Mouse (Mus musculus) stomach, postnatal 0 days (tissue): ENCODE measurements at regions not wholly inside any gene's neighbourhood (a gene's known extent, or its start where the extent isn't known, plus 50 kb on each side); places are given as distances from the start of the nearest gene placed in this dataset.

ENCODE experiments used
- ATAC-seq: fragments of 200-750 bp; cut with Nextera tagmentation; 2 replicates; pipeline ENCODE4 v1.8.0; 2017; ENCODE audit not compliant: low FRiP score, low TSS enrichment
- DNase-seq: peaks from one replicate; pipeline ENCODE4 v3.0.0-alpha.2; 2016; ENCODE audit warnings: low spot score
- H3K27ac ChIP-seq: fragments of 300-500 bp; sonication (generic); replicated peaks from 2 replicates; pipeline ENCODE4 v1.5.1; 2014; ENCODE audit warnings: mild to moderate bottlenecking, control low read depth
- H3K27me3 ChIP-seq: fragments of 300-500 bp; sonication (generic); 2 replicates; pipeline ENCODE4 v1.6.1; 2014; ENCODE audit warnings: low read length; ENCODE audit not compliant: control insufficient read depth, insufficient read depth
- H3K36me3 ChIP-seq: fragments of 300-500 bp; sonication (generic); 2 replicates; pipeline ENCODE4 v1.6.1; 2014; ENCODE audit warnings: low read length, mixed read lengths; ENCODE audit not compliant: control insufficient read depth, insufficient read depth
- H3K4me1 ChIP-seq: fragments of 300-500 bp; sonication (generic); replicated peaks from 2 replicates; pipeline ENCODE4 v1.6.1; 2014; ENCODE audit warnings: antibody characterized with exemption; ENCODE audit not compliant: control insufficient read depth, insufficient read depth
- H3K4me2 ChIP-seq: fragments of 300-500 bp; sonication (generic); replicated peaks from 2 replicates; pipeline ENCODE4 v1.6.1; 2014; ENCODE audit warnings: low read depth, mild to moderate bottlenecking, control low read depth, moderate library complexity
- H3K4me3 ChIP-seq: fragments of 300-500 bp; sonication (generic); 2 replicates; pipeline ENCODE4 v1.5.1; 2014; ENCODE audit warnings: low read depth, low read length, control low read depth
- H3K9ac ChIP-seq: fragments of 300-500 bp; sonication (generic); 2 replicates; pipeline ENCODE4 v1.6.1; 2014; ENCODE audit warnings: mild to moderate bottlenecking, low read length, control low read depth, mixed read lengths
- H3K9me3 ChIP-seq: fragments of 300-500 bp; sonication (generic); 2 replicates; pipeline ENCODE4 v1.6.1; 2016; ENCODE audit warnings: low read length; ENCODE audit not compliant: control insufficient read depth
- CTCF ChIP-seq: IDR thresholded peaks from 2 replicates; pipeline ENCODE4 v1.5.1; 2016; ENCODE audit warnings: antibody characterized with exemption, low read depth, mild to moderate bottlenecking, moderate library complexity
- EP300 ChIP-seq: optimal IDR thresholded peaks from 2 replicates; pipeline ENCODE3; 2016; ENCODE audit warnings: antibody characterized with exemption
- WGBS: fragments of 180-500 bp; shearing (Covaris S2); extraction: QIAGEN DNeasy Blood & Tissue Kit; methylation state at CpG from one replicate; pipeline ENCODE4 v1.1.7; 2014; 5-methylcytosine and 5-hydroxymethylcytosine counted together

GRCm38 (mm10) chr5:75280698-75281097 lies 128.6 kb downstream of the Pdgfra start:
- no peak overlapping the region for H3K4me2 ChIP-seq
- ATAC-seq: no peak
- no peak overlapping the region for H3K27ac ChIP-seq
- no peak overlapping the region for H3K4me3 ChIP-seq
- 60% methylated on average over 3 of the region's 3 CpGs for WGBS
- no peaks in the 10 kb centered on the region for H3K9me3 ChIP-seq
- H3K36me3 ChIP-seq: no peaks in the 10 kb centered on the region
- no peak for DNase-seq
- no peaks in the 10 kb centered on the region for H3K4me1 ChIP-seq
- TF ChIP-seq EP300 (no peak), CTCF (no peak)
- H3K9ac ChIP-seq: no peak overlapping the region
- no peaks in the 10 kb centered on the region for H3K27me3 ChIP-seq

DNA sequence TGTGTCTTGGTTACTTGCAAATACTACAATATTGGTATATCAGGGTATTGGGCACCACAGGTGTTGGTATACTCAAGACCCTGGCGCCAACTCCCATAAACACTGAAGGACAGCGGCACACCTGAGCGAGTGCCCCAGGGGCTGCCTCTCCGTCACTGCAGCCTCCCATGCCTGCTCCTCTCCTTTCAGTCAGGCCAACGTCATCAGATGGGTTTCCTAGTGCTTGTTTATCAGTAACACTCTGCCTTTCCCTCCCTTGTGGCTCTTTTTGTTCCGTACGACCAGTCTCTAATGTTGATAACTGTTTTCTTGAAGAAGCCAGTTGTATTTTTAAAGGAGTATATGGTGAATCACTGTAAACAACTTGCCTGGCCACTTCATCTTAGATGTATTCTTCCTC lies 129.4 kb downstream of the Pdgfra start:
- Histone ChIP-seq H3K27me3 (no peaks in the 10 kb centered on the region), H3K4me3 (no peak overlapping the region), H3K4me1 (no peaks in the 10 kb centered on the region), H3K4me2 (no peak overlapping the region), H3K27ac (no peak overlapping the region), H3K9ac (no peak overlapping the region), H3K36me3 (no peaks in the 10 kb centered on the region), H3K9me3 (no peaks in the 10 kb centered on the region)
- ATAC-seq: no peak
- no peak for TF ChIP-seq EP300
- TF ChIP-seq CTCF: no peak
- no peak for DNase-seq
- 84% methylated on average over 7 of the region's 7 CpGs for WGBS

DNA sequence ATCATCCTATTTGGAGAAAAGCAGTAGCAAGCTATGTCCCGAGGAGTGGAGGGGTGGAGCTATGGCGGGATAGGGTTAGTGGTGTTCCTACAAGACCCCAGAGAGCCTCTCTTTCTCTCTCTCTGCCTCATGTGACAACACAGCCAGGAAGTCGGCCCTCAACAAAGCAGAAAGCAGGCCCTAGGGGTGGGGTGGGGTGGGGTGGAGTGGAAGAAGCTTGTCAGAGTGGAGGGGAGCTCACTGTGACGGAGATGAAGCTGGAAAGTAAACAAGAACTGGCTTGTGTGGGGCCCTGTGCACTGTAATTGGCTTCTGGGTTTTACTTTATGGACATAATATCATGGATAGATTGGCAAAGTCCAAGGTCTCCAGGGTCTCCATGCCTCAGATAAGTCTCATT lies 130.5 kb downstream of the Pdgfra start:
- H3K4me3 ChIP-seq: no peak overlapping the region
- no peak for TF ChIP-seq CTCF
- H3K36me3 ChIP-seq: no peaks in the 10 kb centered on the region
- no peaks in the 10 kb centered on the region for H3K9me3 ChIP-seq
- DNase-seq (no peak), ATAC-seq (no peak)
- no peaks in the 10 kb centered on the region for H3K4me1 ChIP-seq
- H3K27ac ChIP-seq: no peak overlapping the region
- H3K9ac ChIP-seq: no peak overlapping the region
- H3K4me2 ChIP-seq: no peak overlapping the region
- H3K27me3 ChIP-seq: no peaks in the 10 kb centered on the region
- 42% methylated on average over 4 of the region's 4 CpGs for WGBS

- Histone ChIP-seq H3K27ac (no peak overlapping the region), H3K4me3 (no peak overlapping the region), H3K36me3 (no peaks in the 10 kb centered on the region), H3K9me3 (no peaks in the 10 kb centered on the region), H3K4me2 (no peak overlapping the region), H3K27me3 (no peaks in the 10 kb centered on the region), H3K4me1 (no peaks in the 10 kb centered on the region), H3K9ac (no peak overlapping the region)
- DNase-seq (no peak), ATAC-seq (no peak)
- TF ChIP-seq EP300: no peak
- no peak for TF ChIP-seq CTCF
- 75% methylated on average over 5 of the region's 5 CpGs for WGBS
Observed at GRCm38 (mm10) chr5:75283841-75284240, 131.7 kb downstream of the Pdgfra start.

DNA sequence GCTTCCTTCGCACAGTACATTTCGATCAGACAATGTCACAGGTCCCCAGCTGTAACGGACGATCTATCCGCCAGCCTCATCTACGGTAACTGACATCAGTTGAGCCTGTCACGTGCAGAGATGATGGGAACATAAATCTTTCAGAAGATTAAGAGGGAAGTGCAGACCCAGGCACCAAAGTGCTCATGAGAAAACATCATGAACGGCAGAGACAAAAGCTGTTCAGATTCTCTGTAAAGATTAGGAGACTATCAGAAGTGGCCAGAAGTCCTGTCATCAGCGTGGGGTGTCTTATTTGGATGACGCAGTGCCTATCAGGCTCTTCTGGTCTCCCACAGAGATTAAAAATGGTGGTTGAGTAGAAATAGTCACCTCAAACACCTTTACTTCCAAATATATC lies 133.9 kb downstream of the Pdgfra start:
- WGBS: 71% methylated on average over 10 of the region's 10 CpGs
- H3K4me3 ChIP-seq: no peak overlapping the region
- no peaks in the 10 kb centered on the region for H3K9me3 ChIP-seq
- TF ChIP-seq EP300 (no peak), CTCF (no peak)
- no peaks in the 10 kb centered on the region for H3K27me3 ChIP-seq
- ATAC-seq: no peak
- H3K9ac ChIP-seq: no peak overlapping the region
- no peak for DNase-seq
- no peaks in the 10 kb centered on the region for H3K36me3 ChIP-seq
- H3K4me2 ChIP-seq: no peak overlapping the region
- H3K4me1 ChIP-seq: no peaks in the 10 kb centered on the region
- H3K27ac ChIP-seq: no peak overlapping the region

DNA sequence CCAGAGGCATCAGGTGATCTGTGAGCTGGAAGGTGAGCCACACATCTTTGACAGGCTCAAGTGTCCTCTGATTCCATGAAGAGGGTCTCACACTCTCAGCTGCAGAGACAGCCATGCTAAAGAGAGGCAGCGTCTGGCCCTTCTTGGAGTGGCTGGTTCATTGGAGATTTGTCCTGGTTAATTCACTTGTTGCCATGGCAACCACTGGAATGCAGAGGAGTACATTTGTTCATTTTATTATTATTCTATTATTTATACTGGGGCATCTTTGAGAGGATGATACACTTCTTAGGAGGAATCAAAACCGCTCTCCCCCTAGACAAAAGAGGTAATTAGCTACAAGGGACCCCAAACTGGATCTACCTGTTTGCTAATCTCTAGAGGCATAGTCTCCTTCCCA lies 143.6 kb downstream of the Pdgfra start:
- Histone ChIP-seq H3K4me1 (no peaks in the 10 kb centered on the region), H3K36me3 (no peaks in the 10 kb centered on the region), H3K27ac (no peak overlapping the region), H3K4me3 (no peak overlapping the region), H3K9me3 (no peaks in the 10 kb centered on the region), H3K27me3 (no peaks in the 10 kb centered on the region), H3K4me2 (no peak overlapping the region), H3K9ac (no peak overlapping the region)
- DNase-seq (no peak), ATAC-seq (no peak)
- TF ChIP-seq EP300: no peak
- no peak for TF ChIP-seq CTCF
- WGBS: 81% methylated on average over 2 of the region's 2 CpGs
